Mouse (Mus musculus) adrenal gland, postnatal 0 days (tissue): ENCODE measurements around the gene Sec24d. TPM values are rescaled to one million over a fixed set of nuclear protein-coding genes. Genes with fewer than 3 reads are reported as not detected.

Source experiments
- polyA plus RNA-seq: library from polyadenylated mRNA; unstranded; fragments of >200 nt; fragmentation: Nextera tagmentation; extraction: Ambion mirVana; gene quantifications from 2 replicates; pipeline ENCODE4 v1.2.1, GENCODE M21; 2015

The Sec24d gene
- polyA plus RNA-seq: 46.1 and 64.3 TPM in 2 replicates

DNA sequence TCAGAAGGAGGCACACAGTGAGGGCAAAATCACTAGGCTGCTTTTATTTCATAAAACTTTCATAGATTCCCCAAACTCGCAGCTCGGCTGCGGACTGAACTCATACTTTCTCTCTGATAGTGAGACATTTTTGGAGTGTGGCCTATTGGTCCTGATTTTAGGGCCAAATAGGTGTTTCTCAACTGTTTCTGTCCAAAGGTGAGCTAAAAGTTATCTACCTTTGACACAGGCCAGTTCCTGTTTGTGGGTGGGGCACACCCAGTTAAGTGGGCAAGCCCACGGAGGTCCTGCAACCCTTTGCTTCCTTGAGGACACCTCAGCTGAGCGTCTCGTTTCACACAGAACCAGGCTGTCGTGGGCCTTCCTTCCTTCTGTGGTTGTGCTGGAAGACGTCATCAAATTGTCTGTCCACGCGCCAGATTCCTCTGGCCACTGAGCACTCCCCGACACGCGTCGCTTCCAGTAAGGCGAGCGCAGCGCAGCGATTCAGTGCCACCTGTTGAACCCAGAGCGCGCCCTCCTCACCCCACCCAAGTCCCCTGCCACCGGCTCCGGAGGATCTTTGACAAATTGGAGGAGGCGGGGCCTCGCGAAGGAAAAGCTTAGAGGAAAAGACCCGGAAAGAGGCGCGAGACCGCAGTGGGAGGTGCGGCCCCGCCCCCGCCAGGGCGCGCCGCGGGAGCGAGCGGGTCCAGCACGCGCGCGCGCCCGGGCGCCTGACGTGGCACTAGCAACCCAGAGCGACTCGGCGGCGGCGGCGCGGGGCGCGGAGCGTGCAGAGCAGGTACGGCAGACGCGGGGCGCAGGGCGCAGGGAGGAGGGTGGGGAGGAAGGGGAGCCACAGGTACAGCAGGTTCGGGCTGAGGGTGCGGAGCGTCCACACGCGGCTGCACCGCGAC, at the start of gene Sec24d:
Gene Sec24d (plus strand): TSS at position 703 of the 899 bp plus-strand sequence.

DNA sequence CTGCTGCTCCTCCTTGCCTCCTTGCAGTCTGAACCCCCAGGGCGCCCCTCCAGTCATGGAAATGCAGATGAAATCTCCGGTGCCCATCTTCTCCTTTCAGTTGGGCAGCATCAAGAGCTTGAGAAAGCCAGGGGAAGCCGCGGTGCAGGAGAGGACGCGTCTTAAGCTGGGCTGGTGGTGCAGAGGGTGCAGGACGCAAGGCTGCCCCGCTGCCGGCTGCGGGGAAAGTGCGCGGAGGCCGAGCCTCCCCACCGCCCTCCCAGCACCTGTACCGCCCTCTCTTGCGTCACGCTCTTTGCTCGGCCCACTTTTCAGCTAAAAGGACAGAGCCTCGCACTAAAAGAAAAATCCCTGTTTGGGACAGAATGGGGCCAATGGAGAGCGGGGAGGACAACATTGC, 31.3 kb upstream of the Sec24d start, which contains the start of gene Synpo2:
Gene Synpo2 (minus strand): TSS at position 229 of the 400 bp plus-strand sequence.

DNA sequence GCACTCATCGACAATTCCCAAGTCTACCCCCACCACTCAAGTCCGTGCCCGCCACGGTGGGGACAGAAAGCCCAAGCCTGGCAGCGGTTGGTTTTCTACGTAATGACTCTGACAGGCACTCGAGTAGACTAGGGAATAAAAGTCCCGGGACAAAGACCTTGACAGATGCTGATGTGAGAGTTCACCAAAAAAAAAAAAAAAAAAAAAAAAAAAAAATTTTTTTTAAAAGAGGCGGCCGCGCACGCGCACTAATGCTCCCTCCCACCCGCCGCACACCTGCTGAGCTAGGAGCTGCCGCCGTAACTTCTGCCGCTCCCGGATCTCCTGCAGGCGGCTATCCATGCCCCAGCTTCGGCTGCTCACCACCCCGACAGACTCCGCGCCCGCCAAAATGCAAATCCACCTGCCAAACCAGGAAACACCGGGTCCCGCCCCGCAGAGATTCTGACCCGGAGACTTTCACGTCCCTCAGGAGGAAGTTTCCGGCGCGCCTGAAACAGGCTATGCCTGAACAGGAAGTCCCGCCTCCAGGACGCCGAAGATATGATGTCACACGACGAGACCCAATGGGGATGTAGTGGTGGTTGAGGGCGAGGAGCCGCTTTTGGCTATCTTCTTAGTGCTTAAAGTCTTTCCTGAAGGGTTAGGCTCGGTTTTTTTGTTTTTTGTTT, 118.4 kb downstream of the Sec24d start, which contains the start of gene Mettl14:
Gene Mettl14 (minus strand): TSS at position 623 of the 671 bp plus-strand sequence.

Other genes starting within 250 kb of the Sec24d start
- gene Myoz2, start 232.4 kb upstream of the Sec24d start, polyA plus RNA-seq: 2.1 and 3.1 TPM in 2 replicates
- 1.6 and 1.8 TPM in 2 replicates for gene Synpo2, start 31.3 kb upstream of the Sec24d start, polyA plus RNA-seq
- 12.1 and 14.8 TPM in 2 replicates for gene Mettl14, start 118.7 kb downstream of the Sec24d start, polyA plus RNA-seq
- gene Prss12, start 179.5 kb downstream of the Sec24d start, polyA plus RNA-seq: 3.0 and 5.2 TPM in 2 replicates